Mouse (Mus musculus): ENCODE measurements around the gene Il21. TPM values are rescaled to one million over a fixed set of nuclear protein-coding genes. Genes with fewer than 3 reads are reported as not detected.
A peak's percentile ranks its signal among the peaks of the same experiment; 100 is the strongest.

Gene Il21
- polyA plus RNA-seq, 1 experiment from 2014 or later: not detected

- no peak overlapping the region for H3K9ac ChIP-seq
- no peaks in the 10 kb centered on the region for H3K4me1 ChIP-seq (replicated peaks)
- H3K4me3 ChIP-seq (replicated peaks): no peak overlapping the region
- no peak overlapping the region for H3K27ac ChIP-seq
- no peak overlapping the region for H3K4me2 ChIP-seq (replicated peaks)
- WGBS: 60% methylated on average over 11 of the region's 11 CpGs
- no peaks in the 10 kb centered on the region for H3K36me3 ChIP-seq
- H3K9me3 ChIP-seq: no peaks in the 10 kb centered on the region
- H3K27me3 ChIP-seq (replicated peaks): no peaks in the 10 kb centered on the region
- no peak for ATAC-seq
These were observed 3.2 kb downstream of the Il21 start for GRCm38 (mm10) chr3:37229082-37229829.

GRCm38 (mm10) chr3:37225124-37225523 lies 7.3 kb downstream of the Il21 start:
- Histone ChIP-seq H3K9ac (no peak overlapping the region), H3K4me3 (replicated peaks) (no peak overlapping the region), H3K27me3 (replicated peaks) (no peaks in the 10 kb centered on the region), H3K4me2 (replicated peaks) (no peak overlapping the region), H3K27ac (no peak overlapping the region), H3K4me1 (replicated peaks) (no peaks in the 10 kb centered on the region), H3K36me3 (no peaks in the 10 kb centered on the region), H3K9me3 (no peaks in the 10 kb centered on the region)
- WGBS: 88% methylated on average over 13 of the region's 13 CpGs
- no peak for ATAC-seq

- no peak overlapping the region for H3K27ac ChIP-seq
- H3K9ac ChIP-seq: no peak overlapping the region
- WGBS: 31% methylated on average over 4 of the region's 4 CpGs
- ATAC-seq: no peak
- no peaks in the 10 kb centered on the region for H3K9me3 ChIP-seq
- no peak overlapping the region for H3K4me2 ChIP-seq (replicated peaks)
- no peak overlapping the region for H3K4me3 ChIP-seq (replicated peaks)
- no peaks in the 10 kb centered on the region for H3K36me3 ChIP-seq
- no peaks in the 10 kb centered on the region for H3K4me1 ChIP-seq (replicated peaks)
- H3K27me3 ChIP-seq (replicated peaks): no peaks in the 10 kb centered on the region
These were observed 13.4 kb downstream of the Il21 start for GRCm38 (mm10) chr3:37219071-37219470.

GRCm38 (mm10) chr3:37205226-37205800 lies 27.1 kb downstream of the Il21 start:
- no peak overlapping the region for H3K9ac ChIP-seq
- H3K27ac ChIP-seq: no peak overlapping the region
- WGBS: 67% methylated on average over 8 of the region's 8 CpGs
- H3K4me2 ChIP-seq (replicated peaks): no peak overlapping the region
- no peaks in the 10 kb centered on the region for H3K36me3 ChIP-seq
- H3K9me3 ChIP-seq: no peaks in the 10 kb centered on the region
- no peaks in the 10 kb centered on the region for H3K4me1 ChIP-seq (replicated peaks)
- ATAC-seq: no peak
- H3K27me3 ChIP-seq (replicated peaks): no peaks in the 10 kb centered on the region
- no peak overlapping the region for H3K4me3 ChIP-seq (replicated peaks)

GRCm38 (mm10) chr3:37204556-37204955 lies 27.9 kb downstream of the Il21 start:
- no peaks in the 10 kb centered on the region for H3K27me3 ChIP-seq (replicated peaks)
- peak overlapping the region; percentile 92 for H3K4me2 ChIP-seq (replicated peaks)
- peak; percentile 72 for ATAC-seq
- 22% methylated on average over 6 of the region's 6 CpGs for WGBS
- H3K27ac ChIP-seq: no peak overlapping the region
- peak overlapping the region; percentile 59 for H3K4me3 ChIP-seq (replicated peaks)
- H3K9ac ChIP-seq: peak overlapping the region; percentile 76; the same call in 1 of the 2 replicates
- H3K4me1 ChIP-seq (replicated peaks): no peaks in the 10 kb centered on the region
- H3K9me3 ChIP-seq: no peaks in the 10 kb centered on the region
- H3K36me3 ChIP-seq: no peaks in the 10 kb centered on the region

- Histone ChIP-seq H3K27ac (no peak overlapping the region), H3K9ac (peak overlapping the region; percentile 76), H3K36me3 (no peaks in the 10 kb centered on the region), H3K4me3 (replicated peaks) (peak overlapping the region; percentile 59), H3K27me3 (replicated peaks) (no peaks in the 10 kb centered on the region), H3K4me2 (replicated peaks) (peak overlapping the region; percentile 92), H3K4me1 (replicated peaks) (no peaks in the 10 kb centered on the region), H3K9me3 (no peaks in the 10 kb centered on the region)
- 0% methylated on average over 11 of the region's 11 CpGs for WGBS
- ATAC-seq: peak; percentile 85
These were observed 28.4 kb downstream of the Il21 start for GRCm38 (mm10) chr3:37203984-37204428.

GRCm38 (mm10) chr3:37202856-37203255 lies 29.6 kb downstream of the Il21 start:
- Histone ChIP-seq H3K36me3 (no peaks in the 10 kb centered on the region), H3K4me2 (replicated peaks) (no peak overlapping the region), H3K4me3 (replicated peaks) (no peak overlapping the region), H3K4me1 (replicated peaks) (no peaks in the 10 kb centered on the region), H3K27me3 (replicated peaks) (no peaks in the 10 kb centered on the region), H3K9me3 (no peaks in the 10 kb centered on the region), H3K27ac (no peak overlapping the region), H3K9ac (no peak overlapping the region)
- no peak for ATAC-seq
- 85% methylated on average over 7 of the region's 7 CpGs for WGBS

- no peaks in the 10 kb centered on the region for H3K9me3 ChIP-seq
- 51% methylated on average over 6 of the region's 6 CpGs for WGBS
- no peaks in the 10 kb centered on the region for H3K4me1 ChIP-seq (replicated peaks)
- H3K27ac ChIP-seq: no peak overlapping the region
- no peak overlapping the region for H3K4me2 ChIP-seq (replicated peaks)
- no peaks in the 10 kb centered on the region for H3K36me3 ChIP-seq
- H3K27me3 ChIP-seq (replicated peaks): no peaks in the 10 kb centered on the region
- no peak overlapping the region for H3K4me3 ChIP-seq (replicated peaks)
- no peak overlapping the region for H3K9ac ChIP-seq
- ATAC-seq: 0 out of 2 replicates have a peak, but pooled peaks have one; percentile 57
These were observed 31.1 kb downstream of the Il21 start for GRCm38 (mm10) chr3:37201122-37201916.

- Histone ChIP-seq H3K27me3 (replicated peaks) (no peaks in the 10 kb centered on the region), H3K4me2 (replicated peaks) (no peak overlapping the region), H3K9ac (no peak overlapping the region), H3K9me3 (no peaks in the 10 kb centered on the region), H3K4me3 (replicated peaks) (no peak overlapping the region), H3K4me1 (replicated peaks) (no peaks in the 10 kb centered on the region), H3K27ac (no peak overlapping the region), H3K36me3 (no peaks in the 10 kb centered on the region)
- WGBS: 88% methylated on average over 5 of the region's 5 CpGs
- no peak for ATAC-seq
These were observed 34.1 kb downstream of the Il21 start for GRCm38 (mm10) chr3:37198302-37198701.

GRCm38 (mm10) chr3:37191953-37192352 lies 40.5 kb downstream of the Il21 start:
- no peaks in the 10 kb centered on the region for H3K36me3 ChIP-seq
- H3K9ac ChIP-seq: no peak overlapping the region
- ATAC-seq: no peak
- no peak overlapping the region for H3K27ac ChIP-seq
- no peaks in the 10 kb centered on the region for H3K9me3 ChIP-seq
- H3K27me3 ChIP-seq (replicated peaks): no peaks in the 10 kb centered on the region
- no peak overlapping the region for H3K4me2 ChIP-seq (replicated peaks)
- no peaks in the 10 kb centered on the region for H3K4me1 ChIP-seq (replicated peaks)
- WGBS: 48% methylated on average over 2 of the region's 2 CpGs
- no peak overlapping the region for H3K4me3 ChIP-seq (replicated peaks)

GRCm38 (mm10) chr3:37185534-37185933 lies 46.9 kb downstream of the Il21 start:
- Histone ChIP-seq H3K4me1 (replicated peaks) (0 out of 2 replicates have a peak, but pooled peaks cover 3% of the 10 kb centered on the region), H3K4me3 (replicated peaks) (no peak overlapping the region), H3K27me3 (replicated peaks) (no peaks in the 10 kb centered on the region), H3K27ac (no peak overlapping the region), H3K4me2 (replicated peaks) (no peak overlapping the region), H3K9ac (no peak overlapping the region), H3K9me3 (no peaks in the 10 kb centered on the region), H3K36me3 (no peaks in the 10 kb centered on the region)
- no peak for ATAC-seq
- 82% methylated on average over 1 of the region's 1 CpGs for whole genome bisulfite sequencing
